Mouse (Mus musculus): ENCODE data around the gene Marveld1.

Marveld1 gene

DNA sequence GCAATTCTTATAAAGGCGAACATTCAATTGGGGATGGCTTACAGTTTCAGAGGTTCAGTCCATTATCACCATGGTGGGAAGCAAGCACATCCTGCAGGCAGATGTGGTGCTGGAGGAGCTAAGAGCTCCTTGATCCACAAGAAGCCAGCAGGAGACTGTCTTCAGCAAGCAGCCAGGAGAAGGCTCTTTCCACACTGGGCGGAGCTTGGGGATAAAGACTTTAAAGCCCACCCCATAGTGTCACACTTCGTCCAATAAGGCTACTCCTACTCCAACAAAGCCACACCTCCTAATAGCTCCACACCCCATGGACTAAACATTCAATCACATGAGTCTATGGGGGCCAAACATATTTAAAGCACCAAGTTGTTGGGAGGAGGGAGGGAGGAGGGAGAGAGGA lies 5.2 kb upstream of the Marveld1 start:
- no peak for DNase-seq

DNA sequence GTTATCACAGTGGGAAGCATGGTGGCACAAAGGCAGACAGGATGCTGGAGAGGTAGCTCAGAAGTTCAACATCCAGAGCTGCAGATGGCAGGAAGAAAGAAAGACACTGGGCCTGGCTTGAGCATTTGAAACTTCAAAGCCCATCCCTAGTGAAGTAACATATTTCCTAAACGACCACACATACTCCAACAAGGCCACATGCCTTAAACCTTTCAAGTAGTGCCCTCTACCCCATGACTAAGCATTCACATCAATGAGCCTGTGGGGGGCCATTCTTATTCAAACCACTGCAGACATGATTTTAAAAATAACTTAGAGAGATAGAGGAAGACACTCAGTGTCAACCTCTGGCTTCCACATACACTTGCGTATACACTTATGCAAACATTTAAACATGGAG lies 4.4 kb upstream of the Marveld1 start:
- DNase-seq, result no peak

DNA sequence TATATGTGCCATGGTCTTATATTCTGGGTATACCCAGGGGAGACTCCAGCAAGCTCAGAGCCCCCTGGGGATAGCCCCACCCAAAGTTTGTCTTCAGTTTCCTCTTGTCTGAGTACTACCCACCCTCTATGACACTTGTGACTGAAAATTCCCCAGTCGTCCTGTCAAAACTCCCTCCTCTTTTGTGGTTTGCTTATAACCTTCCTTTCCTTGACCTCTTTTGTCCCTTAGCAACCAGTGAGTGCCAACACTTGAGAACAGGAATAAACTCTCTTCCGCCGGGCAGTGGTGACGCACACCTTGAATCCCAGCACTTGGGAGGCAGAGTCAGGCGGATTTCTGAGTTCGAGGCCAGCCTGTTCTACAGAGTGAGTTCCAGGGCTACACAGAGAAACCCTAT lies 3.1 kb upstream of the Marveld1 start:
- DNase-seq, result no peak

DNA sequence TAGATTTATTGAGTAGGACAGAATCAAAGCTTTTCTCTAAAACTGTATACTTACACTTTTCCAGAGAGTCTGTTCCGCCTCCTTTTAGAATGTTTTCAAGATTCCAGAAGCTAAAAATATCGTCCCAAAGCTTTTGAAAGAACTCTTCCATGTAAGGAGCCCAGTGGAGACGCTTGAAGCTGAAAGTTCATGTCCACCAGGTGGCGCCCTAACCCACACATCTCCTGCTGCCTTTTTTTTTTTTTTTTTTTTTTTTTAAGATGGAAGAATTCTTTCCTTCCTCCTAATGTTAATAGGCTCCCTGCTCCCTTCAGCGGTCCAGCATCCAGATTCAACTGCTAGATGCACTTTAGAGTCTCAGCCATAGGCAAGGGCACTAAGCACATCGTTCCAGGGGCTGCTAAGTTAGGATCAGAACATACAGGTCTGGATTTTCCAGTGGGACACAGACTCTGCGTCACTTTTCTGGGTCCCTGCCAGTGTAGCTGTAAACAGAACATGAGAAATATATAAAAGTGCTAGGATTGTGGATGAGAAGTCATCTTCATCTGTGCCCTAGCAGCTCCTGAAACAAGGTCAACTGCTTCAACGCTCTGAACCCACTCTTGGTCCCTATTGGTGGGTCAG lies 2.5 kb upstream of the Marveld1 start:
- peak; percentile 90 for DNase-seq

DNA sequence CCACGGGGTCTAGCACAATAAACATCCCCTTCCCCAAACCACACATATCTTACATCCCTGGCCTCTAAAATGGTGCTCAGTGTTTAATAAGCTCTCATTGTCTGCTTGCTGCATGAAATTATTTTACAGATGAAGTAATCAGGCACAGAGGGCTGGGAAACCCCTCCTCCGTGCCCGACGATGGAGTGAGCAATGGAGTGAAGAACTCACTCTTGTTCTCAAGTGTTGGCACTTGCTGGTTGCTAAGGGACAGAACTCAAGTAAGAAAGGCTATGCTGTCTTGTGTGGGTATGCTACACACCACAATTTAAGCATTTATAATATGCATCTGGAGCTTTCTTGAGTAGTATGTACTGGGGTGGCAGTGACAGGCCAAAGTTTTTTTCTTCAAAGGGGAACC lies 2.0 kb upstream of the Marveld1 start:
- DNase-seq, result no peak

DNA sequence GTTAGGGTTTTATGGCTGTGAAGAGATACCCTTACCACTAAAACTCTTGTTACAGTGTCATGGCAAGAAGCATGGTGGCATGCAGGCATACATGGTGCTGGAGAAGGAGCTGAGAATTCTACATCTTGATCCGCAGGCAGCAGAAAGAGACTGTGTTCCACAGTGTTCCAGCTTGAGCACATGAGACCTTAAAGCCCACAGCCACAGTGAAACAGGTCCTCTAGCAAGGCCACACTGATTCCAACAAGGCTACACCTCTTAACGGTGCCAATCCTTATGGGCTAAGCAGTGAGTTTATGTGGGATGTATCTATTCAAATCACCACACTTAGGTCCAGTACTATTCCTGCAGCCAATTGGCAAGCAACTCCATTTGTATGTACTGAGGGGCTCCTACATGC lies 1.5 kb upstream of the Marveld1 start:
- DNase-seq, result no peak

DNA sequence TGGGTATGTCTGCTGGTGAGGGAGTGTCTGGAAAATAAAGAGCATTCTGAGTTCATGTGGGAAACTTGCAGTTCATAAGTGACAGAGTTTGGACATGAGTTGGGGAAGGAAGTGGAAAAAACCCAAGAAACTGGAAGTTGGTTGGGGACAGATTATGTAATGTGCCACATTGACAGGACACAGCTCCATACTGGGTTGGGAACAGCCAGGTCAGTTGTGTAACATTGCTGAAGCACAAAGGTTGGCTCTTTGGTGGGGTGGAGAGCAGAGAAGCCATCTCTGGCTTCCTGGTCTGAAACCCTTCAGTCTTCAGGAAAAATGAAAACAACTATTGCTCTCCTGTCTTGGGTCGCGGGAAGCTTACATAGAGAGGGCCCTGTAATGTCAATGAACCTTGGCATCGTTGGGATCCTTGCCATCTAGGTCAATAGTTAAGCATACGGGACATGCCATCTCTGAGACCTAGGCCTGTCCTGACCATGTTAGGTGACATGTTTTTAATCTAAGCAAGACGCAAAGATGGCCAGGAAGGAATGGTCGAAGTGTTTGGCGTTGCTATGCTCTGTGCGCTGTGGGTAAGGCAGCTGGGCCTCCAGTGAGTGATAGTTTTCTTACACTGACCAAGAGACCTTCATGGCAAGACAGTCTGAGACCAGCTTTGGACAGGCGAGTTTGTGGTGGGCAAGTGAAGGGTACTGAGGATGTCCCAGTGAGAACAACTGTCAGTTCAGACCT lies 757 bp upstream of the Marveld1 start:
- DNase-seq, result no peak

DNA sequence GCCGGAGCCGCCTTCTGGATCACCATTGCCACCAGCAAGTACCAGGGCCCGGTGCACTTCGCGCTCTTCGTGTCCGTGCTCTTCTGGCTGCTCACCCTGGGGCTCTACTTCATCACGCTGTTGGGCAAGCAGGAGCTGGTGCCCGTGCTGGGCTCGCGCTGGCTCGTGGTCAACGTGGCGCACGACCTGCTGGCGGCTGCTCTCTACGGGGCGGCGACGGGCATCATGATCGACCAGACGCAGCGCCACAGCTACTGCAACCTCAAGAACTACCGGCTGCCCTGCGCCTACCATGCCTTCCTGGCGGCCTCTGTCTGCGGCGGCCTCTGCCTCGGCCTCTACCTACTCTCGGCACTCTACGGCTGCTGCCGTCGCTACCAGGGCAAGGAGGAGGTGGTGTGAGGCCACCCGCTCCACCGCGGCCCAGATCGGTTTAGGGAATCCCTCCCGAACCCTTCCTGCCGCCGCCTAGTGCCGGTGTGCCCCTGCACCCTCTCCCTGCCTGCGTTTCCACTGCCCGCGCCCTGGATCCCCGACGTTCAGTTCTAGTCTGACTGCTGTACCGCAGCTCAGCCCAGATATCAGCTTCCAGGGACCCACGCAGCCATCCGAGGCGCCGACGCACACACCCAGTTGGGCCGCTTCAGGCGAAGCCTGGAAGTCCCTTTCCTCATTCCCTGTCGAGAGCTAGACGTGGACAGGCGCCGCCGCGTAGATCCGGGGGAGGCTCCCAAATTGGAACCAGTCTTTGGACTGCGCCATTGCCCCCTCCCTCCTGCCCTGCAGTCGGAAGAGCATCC lies 769 bp downstream of the Marveld1 start:
- DNase-seq, result peak; percentile 79

DNA sequence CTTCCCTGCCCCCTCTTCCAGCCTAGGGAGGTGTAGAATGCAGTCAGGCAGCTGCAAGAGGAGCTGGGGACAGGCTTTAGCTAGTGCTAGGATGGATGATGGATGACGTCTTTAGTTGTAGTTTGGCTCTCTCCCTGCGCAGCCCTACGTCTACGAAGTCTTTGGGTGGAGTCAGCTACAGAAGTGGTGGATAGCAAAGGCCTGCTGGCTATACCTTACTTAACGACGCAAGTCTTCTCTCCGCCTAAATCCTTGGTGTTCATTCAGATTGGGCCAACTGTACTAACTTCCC lies 1.3 kb downstream of the Marveld1 start:
- no peak for DNase-seq

DNA sequence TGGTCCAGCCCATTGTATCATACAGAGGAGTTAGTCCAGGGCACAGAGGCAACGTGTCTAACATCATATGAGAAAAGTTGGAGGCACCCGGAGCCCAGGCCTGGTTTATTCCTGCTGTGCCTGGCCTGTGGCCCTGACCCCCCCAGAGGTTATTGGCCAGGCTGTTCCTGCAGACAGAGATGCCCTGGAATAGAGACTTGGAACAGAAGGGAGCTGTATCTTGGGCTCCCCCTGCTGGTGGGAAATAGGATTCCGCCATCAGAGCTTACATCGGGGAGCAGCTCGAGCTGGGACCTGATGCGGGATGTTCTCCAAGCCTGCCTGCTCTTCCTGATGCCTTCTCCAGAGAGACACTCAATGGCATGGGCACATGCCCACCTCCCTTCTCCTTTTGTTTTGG lies 4.8 kb downstream of the Marveld1 start:
- DNase-seq, result peak; percentile 88

DNA sequence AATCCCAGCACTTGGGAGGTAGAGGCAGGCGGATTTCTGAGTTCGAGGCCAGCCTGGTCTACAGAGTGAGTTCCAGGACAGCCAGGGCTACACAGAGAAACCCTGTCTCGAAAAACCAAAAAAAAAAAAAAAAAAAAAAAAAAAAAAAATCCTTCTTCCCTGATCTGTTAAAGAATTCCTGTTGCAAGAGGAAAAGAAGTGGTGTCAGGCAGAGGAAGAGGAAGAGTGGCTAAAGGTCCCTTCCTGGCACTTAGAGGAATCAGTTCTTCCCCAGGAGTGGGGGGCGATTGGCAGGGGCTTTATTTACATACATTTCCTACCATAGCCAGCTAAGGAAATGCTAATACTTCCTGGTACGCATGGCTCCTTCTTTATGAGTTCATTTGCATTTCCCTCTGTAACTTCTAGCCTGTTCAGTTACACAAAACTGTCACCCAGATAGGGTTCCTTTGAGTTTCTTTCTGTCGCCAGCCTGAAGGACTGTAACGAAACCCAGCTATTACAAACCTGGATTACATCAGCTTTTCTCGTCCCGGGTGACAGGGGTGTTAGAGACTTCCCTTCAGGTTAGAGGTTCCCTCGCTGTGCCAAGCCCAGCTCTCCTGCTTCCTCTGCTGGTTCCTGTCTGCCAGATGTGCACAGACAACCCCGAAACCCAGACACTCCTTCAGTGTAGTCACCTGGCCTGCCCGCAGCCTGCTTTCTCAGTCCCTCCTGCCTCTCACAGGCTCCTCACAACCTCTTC lies 10.5 kb downstream of the Marveld1 start:
- DNase-seq, result no peak

DNA sequence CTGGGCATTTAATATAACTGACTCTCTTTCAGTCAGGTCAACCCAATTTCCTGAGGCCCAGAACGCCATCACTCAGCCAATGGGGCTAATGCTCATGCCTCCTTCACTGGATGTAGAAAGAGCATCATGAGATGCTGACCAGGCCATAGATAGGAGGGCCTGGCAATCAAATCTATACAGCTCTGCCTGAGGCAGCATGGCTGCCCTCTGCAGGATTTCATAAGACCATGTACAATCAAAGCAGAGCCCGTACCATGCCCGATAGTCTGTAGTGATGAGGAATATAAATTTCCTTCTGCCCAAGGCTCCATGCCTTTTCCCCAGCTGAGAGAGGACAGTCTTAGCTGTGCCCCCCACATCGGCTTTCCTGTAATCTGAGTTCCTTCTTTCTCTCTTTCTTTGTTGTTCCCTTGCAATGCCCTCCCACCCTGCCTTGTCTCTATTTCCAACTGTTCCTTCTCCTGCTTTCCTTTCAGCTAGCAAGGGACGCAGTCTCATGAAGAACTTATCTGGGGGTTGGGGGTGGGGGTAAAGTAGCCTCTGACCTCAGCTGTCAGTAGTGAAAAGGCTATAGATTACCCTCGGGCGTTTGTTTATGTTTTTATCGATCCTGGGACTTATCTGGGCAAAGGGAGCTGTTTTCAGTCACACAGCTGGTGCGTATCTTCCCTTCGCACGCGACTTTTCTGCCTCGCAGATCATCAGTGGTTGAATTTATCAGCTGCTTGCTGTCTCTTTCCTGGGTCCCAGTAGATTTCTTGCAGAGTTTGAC lies 11.2 kb downstream of the Marveld1 start:
- no peak for DNase-seq

DNA sequence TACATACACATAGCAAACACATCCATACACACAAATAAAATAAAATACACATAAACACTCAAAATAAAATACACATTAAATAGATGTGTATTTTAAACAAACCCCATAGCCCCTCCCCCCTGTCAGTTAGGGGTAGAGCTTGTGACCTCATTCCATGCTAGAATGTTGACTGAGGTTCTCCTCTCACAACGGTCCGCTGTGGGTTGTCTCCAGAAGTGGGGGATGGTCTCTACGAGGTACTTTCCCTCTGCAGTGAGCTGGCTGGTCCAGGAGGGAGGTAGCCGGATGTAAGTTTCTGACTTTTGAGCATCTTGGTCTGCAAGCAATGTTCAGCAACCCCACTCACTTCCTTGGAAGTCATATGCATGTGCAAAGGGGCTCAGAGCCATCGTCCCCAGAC lies 16.6 kb downstream of the Marveld1 start, which contains the start of gene Zfyve27:
TSS of gene Zfyve27 (plus strand) at position 188 of the 400 bp plus-strand sequence.
- no peak for DNase-seq

DNA sequence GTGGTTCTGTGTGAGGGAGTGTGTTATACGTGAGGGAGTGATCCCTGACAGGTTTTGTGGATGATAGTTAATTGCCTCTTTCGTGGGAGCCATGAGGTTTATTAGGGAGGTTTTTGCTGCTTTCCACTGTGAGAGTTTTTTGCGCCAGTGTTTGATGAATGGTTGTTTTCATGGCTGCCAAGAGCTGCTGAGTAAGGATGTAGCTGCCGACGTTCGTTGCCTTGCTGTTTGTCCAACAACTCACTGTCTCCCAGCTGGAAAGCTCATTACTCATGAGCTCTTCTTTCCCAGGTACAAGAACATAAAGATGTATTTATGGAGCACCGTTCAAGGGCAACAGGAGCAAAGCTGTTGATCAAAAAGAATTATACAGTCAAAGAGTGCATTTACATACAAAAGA lies 17.0 kb downstream of the Marveld1 start:
- no peak for DNase-seq

DNA sequence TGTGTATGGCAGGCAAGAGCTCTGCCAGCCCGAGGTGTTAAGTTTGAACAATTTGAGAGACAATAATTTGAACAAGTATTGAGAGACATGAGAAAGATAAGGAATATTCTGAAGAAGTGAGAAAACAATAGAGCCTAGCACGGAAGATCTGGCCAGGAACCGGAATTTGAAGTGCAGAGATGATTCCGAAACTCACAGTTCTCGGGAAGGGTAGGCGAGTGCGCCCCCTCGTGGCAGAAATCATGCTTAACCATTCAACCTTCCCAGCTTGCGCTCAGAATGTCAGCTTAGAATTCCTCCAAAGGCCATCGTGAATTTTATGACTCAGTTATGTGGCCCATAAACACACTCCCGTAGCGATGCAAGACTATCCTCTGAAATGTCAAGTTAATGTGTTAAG lies 18.9 kb downstream of the Marveld1 start:
- peak; percentile 81 for DNase-seq

DNA sequence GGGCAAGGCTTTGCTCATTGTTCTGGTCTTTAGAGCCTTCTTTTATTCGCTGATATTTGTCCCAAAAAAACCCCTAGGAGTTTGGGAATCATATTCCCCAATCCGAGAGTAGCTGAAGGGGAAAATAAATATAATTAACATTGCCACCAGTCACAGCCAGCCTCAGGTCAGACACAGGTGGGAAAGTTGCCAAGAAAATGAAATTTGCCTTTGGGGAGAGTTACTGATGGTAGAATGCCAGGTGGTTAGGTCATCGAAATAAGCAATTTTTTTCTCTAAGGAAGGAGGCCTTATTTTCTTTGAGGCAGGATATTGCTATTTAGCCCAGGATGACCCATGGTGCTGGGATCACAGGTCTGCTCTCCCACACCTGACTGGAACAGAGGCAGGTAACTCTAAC lies 19.6 kb downstream of the Marveld1 start:
- DNase-seq, result no peak

DNA sequence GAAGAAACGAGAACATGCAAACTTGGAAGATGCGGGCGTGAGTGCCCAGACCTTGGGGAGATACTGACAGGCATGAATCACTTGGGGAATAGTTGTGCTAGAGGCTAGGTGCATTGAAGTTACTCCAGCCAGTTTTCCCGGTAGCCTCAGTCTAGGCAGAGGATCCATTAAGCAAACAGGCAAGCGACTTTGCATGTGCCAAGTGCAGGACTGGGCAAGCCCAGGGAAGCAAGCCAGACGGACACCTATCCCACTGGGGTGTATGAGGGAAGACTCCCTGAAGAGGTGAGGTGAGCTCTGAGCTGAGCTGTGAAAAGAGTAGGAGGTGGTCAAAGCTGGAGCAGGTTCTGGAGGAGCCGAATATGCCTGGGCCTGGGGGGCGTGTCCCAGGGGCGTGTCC lies 20.3 kb downstream of the Marveld1 start:
- no peak for DNase-seq

DNA sequence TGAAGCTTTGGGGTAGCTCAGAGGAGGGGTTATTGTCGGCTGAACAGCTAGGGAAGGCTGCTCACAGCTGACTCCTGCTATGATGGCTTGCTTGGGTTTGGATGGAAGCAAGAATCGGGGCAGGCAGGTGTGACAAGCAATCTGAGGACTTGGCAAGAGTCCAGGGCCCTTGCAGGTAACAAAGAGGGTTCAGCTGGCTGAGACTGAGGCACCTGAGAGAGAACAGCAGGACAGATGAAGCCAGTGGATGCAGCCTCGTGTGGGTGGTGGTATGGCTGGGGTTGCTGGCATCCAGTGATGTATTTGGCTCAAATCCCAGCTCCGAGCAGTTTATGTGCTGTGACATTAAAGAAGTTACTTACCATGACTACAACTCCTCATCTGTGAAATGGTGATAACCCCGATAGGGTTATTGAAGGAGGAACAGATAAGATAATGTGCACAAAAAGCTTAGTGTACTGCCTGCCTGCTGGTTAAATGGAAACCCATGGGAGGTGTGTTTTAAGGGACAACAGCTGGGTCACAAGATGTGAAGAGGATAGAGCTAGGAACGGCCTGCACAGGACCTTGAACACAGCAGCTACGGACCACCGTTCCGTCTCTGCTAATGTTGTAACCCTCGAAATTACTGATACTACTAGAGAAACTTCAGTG lies 22.2 kb downstream of the Marveld1 start:
- no peak for DNase-seq

DNA sequence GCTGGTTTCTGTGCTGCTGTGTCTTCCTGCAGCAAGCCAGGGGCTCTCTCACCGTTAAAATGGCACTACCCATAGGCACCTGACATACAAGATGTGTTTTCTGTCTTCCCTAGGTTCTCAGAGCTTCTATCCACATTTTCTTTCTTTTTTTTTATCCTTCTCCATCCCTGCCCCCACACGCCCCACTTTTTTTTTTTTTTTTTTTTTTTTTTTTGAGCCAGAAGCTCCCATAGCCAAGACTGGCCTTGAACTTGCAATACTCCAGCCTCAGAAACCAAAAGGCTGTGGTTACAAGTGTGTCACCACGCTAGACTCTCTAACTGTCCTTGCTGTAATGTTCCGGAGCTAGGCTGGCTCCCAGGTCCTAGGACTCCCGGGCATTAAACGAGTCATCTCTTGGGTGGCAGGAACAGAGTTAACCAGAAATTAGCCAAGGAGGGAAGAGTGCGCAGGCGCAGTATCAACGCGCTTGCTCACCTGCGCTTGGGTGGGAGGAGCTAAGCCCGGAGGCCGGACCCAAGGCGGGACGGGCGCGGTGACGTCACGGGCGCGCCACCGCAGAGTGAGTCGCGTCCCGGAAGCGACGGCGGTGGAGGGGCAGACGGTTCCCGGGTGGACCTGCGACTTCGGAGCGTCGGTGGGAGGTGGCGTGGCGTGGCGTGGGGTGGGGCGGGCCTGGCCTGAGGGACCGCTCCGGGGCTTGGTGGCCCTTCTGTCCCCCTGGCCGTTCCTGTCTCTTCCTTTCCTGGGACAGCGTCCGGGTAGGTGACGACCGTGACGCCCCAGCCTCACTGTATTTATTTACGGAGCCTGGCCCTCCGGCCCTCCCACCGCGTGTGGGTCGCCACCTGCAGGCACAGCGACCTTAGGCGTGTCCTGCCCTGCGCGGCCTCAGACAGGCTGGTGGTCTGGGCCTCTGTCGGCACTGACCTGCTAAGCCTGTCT lies 23.1 kb downstream of the Marveld1 start:
- peak; percentile 95 for DNase-seq

DNA sequence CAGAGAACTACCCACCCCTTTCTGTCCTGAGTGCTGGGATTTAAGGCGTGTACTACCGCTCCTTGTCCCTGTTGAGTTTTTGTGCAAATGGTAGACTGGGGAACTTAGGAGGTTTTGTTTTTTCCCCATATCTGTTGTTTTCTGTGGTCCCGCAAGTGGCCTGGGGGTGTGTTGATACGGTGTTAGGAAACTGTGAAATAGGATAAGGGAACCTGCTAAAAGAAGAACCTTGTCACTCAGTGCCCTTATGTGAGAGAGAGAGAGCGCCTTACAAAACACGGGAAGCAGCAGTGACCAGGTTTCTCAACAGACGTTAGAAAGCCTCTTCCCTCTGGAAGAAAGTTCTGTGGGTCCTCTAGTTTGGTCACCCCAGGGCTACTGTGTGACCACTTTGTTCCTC lies 29.6 kb downstream of the Marveld1 start:
- no peak for DNase-seq

DNA sequence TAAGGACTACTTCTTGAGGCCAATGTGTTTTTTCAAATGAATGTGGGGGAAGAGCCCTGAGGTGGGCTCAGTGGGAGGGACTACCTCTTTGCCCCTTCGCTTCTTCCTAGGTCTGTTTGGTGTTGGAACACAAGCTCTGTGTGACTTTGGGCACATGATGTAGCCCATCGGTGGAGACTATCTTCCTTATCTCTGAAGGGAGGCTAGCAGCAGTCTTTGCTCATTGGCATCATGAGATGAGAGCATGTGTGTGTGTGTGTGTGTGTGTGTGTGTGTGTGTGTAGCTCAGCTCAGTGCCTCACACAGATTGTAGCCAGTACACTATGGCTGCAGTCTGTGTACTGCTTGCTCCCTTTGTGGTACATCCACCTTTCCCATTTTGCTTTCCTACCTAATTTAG lies 30.3 kb downstream of the Marveld1 start:
- DNase-seq, result no peak

Data from right cerebral cortex, adult 18-20 months (tissue).